Mouse (Mus musculus) erythroid progenitor cell, adult 5-6 weeks (primary cell): ENCODE data around the gene Phf1. TPM values are rescaled to one million over a fixed set of nuclear protein-coding genes. Genes with fewer than 3 reads are reported as not detected.
"Not testable (repeated sequence)": the region's sequence is repeated elsewhere in the genome, so short reads cannot be mapped to it uniquely, and the experiment has no call there.

Experiments
- ATAC-seq: replicated peaks from 2 replicates; pipeline ENCODE4 v1.8.0; 2016; ENCODE audit warnings: moderate number of reproducible peaks, mild to moderate bottlenecking, moderate TSS enrichment, inconsistent platforms; ENCODE audit not compliant: poor library complexity, low FRiP score, severe bottlenecking
- total RNA-seq, 2 experiments: library from RNA; stranded (forward) in 1 of 2; stranded (reverse) in 1 of 2; fragments of 150-400 nt in 1 of 2; fragments of 186-747, 209-891 nt in 1 of 2; gene quantifications; 2 replicates each; pipeline versions ENCODE4 v1.2.3 to v1.2.4; 2015 to 2017; ENCODE audit warnings: low replicate concordance in 2 of 2

Gene Phf1
- total RNA-seq, 2 experiments from 2014 or later = 23.1 to 34.5 TPM

- peak; percentile 99 for ATAC-seq
These were observed 40.1 kb downstream of the Phf1 start, which contains the start of gene Zbtb9 for GRCm38 (mm10) chr17:26972703-26973574. TSS of gene Zbtb9 (plus strand) at chr17:26973167.

GRCm38 (mm10) chr17:26974547-26974946, 41.7 kb downstream of the Phf1 start:
- ATAC-seq = no peak

GRCm38 (mm10) chr17:26975415-26975814, 42.6 kb downstream of the Phf1 start:
- no peak for ATAC-seq

- not testable (repeated sequence) for ATAC-seq
These were observed 44.5 kb downstream of the Phf1 start for GRCm38 (mm10) chr17:26977354-26977753.

GRCm38 (mm10) chr17:26979426-26979825, 46.6 kb downstream of the Phf1 start:
- ATAC-seq = no peak

- no peak for ATAC-seq
These were observed 48.2 kb downstream of the Phf1 start for GRCm38 (mm10) chr17:26981050-26981449.

- ATAC-seq = no peak
These were observed 50.5 kb downstream of the Phf1 start for GRCm38 (mm10) chr17:26983382-26983781.

GRCm38 (mm10) chr17:26985503-26986179, 52.8 kb downstream of the Phf1 start:
- no peak for ATAC-seq

Other genes with a start within 250 kb of the Phf1 start
- 9.6 and 17.7 TPM in 2 replicates for gene Crebrf, start 217.4 kb upstream of the Phf1 start, total RNA-seq (2015; ENCODE audit: low replicate concordance)
- gene Crebrf, start 217.4 kb upstream of the Phf1 start, total RNA-seq (2017; ENCODE audit: low replicate concordance) = 10.4 and 25.2 TPM in 2 replicates
- 18.0 and 18.9 TPM in 2 replicates for gene Bnip1, start 152.0 kb upstream of the Phf1 start, total RNA-seq (2015; ENCODE audit: low replicate concordance)
- 13.9 and 16.8 TPM in 2 replicates for gene Bnip1, start 152.0 kb upstream of the Phf1 start, total RNA-seq (2017; ENCODE audit: low replicate concordance)
- gene Nkx2-5, start 88.0 kb upstream of the Phf1 start, total RNA-seq (2015; ENCODE audit: low replicate concordance) = not detected in 2 replicates
- gene Nkx2-5, start 88.0 kb upstream of the Phf1 start, total RNA-seq (2017; ENCODE audit: low replicate concordance) = not detected in 2 replicates
- gene Kifc5b, start 16.0 kb upstream of the Phf1 start, total RNA-seq (2015; ENCODE audit: low replicate concordance) = 34.8 and 41.4 TPM in 2 replicates
- gene Kifc5b, start 16.0 kb upstream of the Phf1 start, total RNA-seq (2017; ENCODE audit: low replicate concordance) = 197 and 257 TPM in 2 replicates
- 54.9 and 88.3 TPM in 2 replicates for gene Cuta, start 6.5 kb downstream of the Phf1 start, total RNA-seq (2015; ENCODE audit: low replicate concordance)
- gene Cuta, start 6.5 kb downstream of the Phf1 start, total RNA-seq (2017; ENCODE audit: low replicate concordance) = 8.2 and 9.3 TPM in 2 replicates
- 3.8 and 4.3 TPM in 2 replicates for gene Syngap1, start 8.2 kb downstream of the Phf1 start, total RNA-seq (2015; ENCODE audit: low replicate concordance)
- 11.7 and 14.4 TPM in 2 replicates for gene Syngap1, start 8.2 kb downstream of the Phf1 start, total RNA-seq (2017; ENCODE audit: low replicate concordance)
- gene Zbtb9, start 40.1 kb downstream of the Phf1 start, total RNA-seq (2015; ENCODE audit: low replicate concordance) = 1.4 TPM in 1 of 2 replicates, not detected in the other
- gene Zbtb9, start 40.1 kb downstream of the Phf1 start, total RNA-seq (2017; ENCODE audit: low replicate concordance) = 7.1 and 8.1 TPM in 2 replicates
- 32.7 and 36.0 TPM in 2 replicates for gene Bak1, start 96.0 kb downstream of the Phf1 start, total RNA-seq (2015; ENCODE audit: low replicate concordance)
- 11.4 and 12.5 TPM in 2 replicates for gene Bak1, start 96.0 kb downstream of the Phf1 start, total RNA-seq (2017; ENCODE audit: low replicate concordance)
- 1.3 and 9.0 TPM in 2 replicates for gene Itpr3, start 124.3 kb downstream of the Phf1 start, total RNA-seq (2015; ENCODE audit: low replicate concordance)
- gene Itpr3, start 124.3 kb downstream of the Phf1 start, total RNA-seq (2017; ENCODE audit: low replicate concordance) = 0.98 and 2.2 TPM in 2 replicates
- 9.6 and 33.9 TPM in 2 replicates for gene Uqcc2, start 200.9 kb downstream of the Phf1 start, total RNA-seq (2015; ENCODE audit: low replicate concordance)
- 4.2 and 39.0 TPM in 2 replicates for gene Uqcc2, start 200.9 kb downstream of the Phf1 start, total RNA-seq (2017; ENCODE audit: low replicate concordance)
- gene Ip6k3, start 234.7 kb downstream of the Phf1 start, total RNA-seq (2015; ENCODE audit: low replicate concordance) = not detected in 2 replicates
- not detected in 2 replicates for gene Ip6k3, start 234.7 kb downstream of the Phf1 start, total RNA-seq (2017; ENCODE audit: low replicate concordance)